Mouse (Mus musculus) left cerebral cortex, postnatal 25 days (tissue): ENCODE measurements at regions not wholly inside any gene's neighbourhood (a gene's known extent, or its start where the extent isn't known, plus 50 kb on each side); places are given as distances from the start of the nearest gene placed in this dataset.

ENCODE experiments used
- DNase-seq, 2 experiments: peaks; one replicate each; pipeline ENCODE4 v3.0.0; 2022; ENCODE audit warnings: low spot score in 2 of 2, mixed read lengths in 1 of 2
- intact Hi-C: fragments of 180-260 bp; cut with DNase I; formaldehyde crosslinking; loops from one replicate; pipeline ENCODE4 v1.15.1; 2025

DNA sequence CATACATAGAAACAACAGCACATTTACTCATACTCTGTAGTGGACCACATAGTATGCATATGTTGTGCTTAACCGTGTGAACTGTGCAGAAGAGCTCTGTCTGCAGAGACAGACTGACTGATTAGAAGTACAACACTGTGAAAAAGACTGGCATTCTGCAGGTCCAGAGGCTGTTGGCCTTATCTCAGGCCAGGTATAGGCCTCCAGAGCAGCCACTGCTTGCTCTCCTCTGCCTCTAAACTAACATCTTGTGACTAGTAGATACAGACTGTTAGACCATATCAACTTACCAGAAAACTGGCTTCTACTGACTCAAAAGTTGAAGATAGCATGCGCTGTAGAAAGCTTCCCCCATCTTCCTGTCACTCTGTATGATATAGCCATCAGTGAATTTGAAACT lies 73.5 kb upstream of the Pde7b start:
- intact Hi-C loops: no loop called here
- no peak for DNase-seq

DNA sequence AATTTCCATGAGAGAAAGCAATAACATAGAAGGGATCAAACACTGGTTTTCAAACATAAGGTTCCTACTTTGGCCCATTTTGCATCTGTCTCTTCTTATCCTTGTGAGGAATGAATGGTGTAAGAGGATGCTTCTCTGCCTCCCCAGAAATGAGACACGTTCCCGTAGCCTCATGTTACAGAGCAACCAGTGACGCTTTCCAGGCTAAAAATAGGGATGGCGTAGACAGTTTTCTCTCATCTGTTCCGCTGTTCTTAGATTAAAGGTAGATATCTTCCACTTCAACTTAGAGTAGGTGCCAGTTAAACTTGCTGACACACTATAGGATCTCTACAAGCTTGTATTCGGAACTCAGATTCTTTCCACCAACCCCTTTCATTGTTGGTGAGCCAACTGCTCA lies 69.1 kb upstream of the Pde7b start:
- no peak for DNase-seq
- intact Hi-C loops: no loop called here

DNA sequence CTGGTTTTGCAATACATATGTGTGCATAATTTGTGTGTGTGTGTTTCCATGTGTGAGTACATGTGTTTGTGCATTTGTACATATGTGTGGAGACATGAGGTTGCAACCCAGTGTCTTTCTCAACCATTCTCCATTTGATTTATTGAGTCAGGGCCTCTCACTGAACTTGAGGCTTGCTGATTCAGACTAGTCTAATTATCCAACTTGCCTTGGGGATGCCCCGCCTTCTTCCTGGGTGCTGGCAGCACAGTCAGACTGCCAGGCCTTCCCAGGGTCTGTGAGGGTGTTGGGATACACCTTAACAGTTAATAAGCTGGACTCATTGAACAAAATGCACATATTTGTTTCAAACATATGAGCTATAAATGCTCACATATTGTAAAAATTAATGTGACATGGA lies 56.1 kb upstream of the Pde7b start:
- DNase-seq: no peak
- intact Hi-C loops: no loop called here

DNA sequence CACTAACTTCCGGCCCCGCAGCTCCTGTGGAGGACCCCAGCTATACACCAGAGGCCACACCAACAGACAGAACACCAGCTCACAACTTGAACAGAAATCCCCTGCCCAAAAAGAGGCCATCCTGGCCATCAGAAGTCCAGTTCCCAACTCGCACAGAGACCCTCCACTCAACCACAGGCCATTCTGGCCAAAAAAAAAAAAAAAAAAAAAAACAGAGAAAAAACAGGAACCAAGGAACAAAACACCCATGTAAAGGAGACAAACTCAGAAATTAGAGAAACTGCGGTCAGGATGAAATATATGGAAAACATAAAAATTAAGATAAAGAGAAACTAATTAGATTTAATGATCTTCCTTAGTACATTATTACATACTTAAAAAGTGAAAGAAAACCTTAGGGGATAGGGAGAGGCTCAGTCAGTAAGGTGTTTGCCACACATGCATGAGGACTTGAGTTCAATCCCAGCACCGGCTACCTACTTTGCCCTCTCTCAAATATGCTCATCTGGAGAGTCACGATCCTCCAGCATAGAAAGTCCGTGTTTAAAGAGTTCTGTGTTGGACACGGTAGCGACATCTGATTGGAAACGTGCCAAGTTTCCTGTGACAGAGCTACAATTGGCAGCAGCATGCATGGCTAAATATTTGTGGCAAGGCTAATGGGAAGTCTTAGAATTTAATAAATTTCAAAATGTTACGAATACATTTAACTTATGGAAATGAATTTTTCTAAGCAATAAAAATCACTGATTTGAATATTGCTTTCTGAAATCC lies 51.9 kb upstream of the Pde7b start:
- no peak for DNase-seq
- intact Hi-C loops: no loop called here

DNA sequence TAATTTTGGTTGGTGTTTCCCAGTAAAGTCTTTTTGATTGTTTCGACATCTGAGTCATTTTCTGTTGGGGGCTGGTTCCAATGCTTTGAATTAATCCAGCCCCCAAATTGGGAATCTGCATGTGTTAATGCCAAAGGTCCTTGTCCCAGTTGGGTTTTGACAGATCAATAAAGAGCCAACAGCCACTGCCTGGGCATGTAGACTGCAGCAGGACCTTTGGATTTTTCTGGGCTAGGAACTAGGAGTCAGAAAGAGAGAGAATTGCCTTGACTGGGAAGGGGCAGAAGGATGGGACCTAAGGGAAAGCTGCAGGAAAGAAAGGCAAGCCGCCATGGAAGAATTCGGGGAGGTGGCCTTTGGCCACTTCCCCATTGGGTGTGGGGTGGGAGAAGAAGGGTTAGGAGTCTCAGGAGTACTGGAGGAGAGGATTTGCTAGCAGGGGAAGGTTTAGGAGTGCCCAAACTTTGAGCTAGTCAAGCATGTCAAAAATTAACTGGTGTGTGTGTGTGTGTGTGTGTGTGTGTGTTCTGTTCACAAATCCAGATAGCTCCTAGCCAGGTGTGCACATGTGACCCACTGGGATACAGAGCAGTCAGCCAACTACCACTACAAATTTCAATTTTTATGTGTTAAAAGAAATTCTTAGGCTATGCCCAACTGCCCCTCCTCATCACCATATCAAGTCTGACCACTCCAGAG lies 51.0 kb upstream of the Pde7b start:
- intact Hi-C loops: no loop called here
- DNase-seq: no peak
